ENCODE assay signal across 19 mouse cellular contexts in genomic region chr11:103345408-103346091, GRCm38 (mm10). TPM values are rescaled to one million over a fixed set of nuclear protein-coding genes. Genes with fewer than 3 reads are reported as not detected.
DNase-seq lines count a peak whose midpoint lies in the region; ATAC-seq and TF ChIP-seq lines count a peak whose summit lies in the region.
"Had no signal": no experiment of that assay in that cellular context is flagged by ENCODE, and none has a peak within 500 bp of the region (broad histone marks: within the 10 kb centered on the region; RNA-seq: fewer than 3 reads in every experiment).

No protein-coding gene starts in this region.

- WGBS in heart, embryonic 16.5 days = 74% methylated on average over 7 of the region's 7 CpGs
- WGBS in liver, postnatal 0 days (ENCODE audit: insufficient replicate concordance) = 59% methylated on average over 7 of the region's 7 CpGs
- WGBS in liver, embryonic 11.5 days = 71% methylated on average over 7 of the region's 7 CpGs
- WGBS in bone marrow, adult 2 months = 67% methylated on average over 7 of the region's 7 CpGs
- 89% methylated on average over 7 of the region's 7 CpGs for WGBS in forebrain, embryonic 10.5 days

- H3K4me2 ChIP-seq in heart, embryonic 16.5 days (ENCODE audit: low read depth, low read length) = peak overlapping the region; percentile 11
- peak overlapping the region; percentile 64 for H3K4me2 ChIP-seq in liver, postnatal 0 days (ENCODE audit: low read depth, low read length)
- H3K4me2 ChIP-seq in liver, embryonic 11.5 days = no peak overlapping the region
- H3K4me2 ChIP-seq in myocyte (ENCODE audit: low read depth) = peak overlapping the region; percentile 74
- H3K4me2 ChIP-seq: hindbrain, embryonic 15.5 days; limb, embryonic 13.5 days; neural tube, embryonic 15.5 days had no signal

- DNase-seq in heart, postnatal 36 days = no peak
- no peak for DNase-seq in liver, postnatal 0 days
- no peak for DNase-seq in liver, embryonic 11.5 days (ENCODE audit: low spot score)
- DNase-seq in forebrain, embryonic 10.5 days (ENCODE audit: extremely low spot score, low spot score) = no peak
- DNase-seq in right cerebral cortex, postnatal 10 days (ENCODE audit: low spot score in 2 of 2) = no peak
- DNase-seq: adrenal gland, postnatal 10 days; cerebellum, adult 9-10 months; embryo, embryonic 11 days; forebrain, postnatal 0 days; gastrocnemius, postnatal 14 days; layer of hippocampus, postnatal 36 days; right cerebral cortex, adult 18-20 months had no signal

- TF ChIP-seq CTCF in liver, postnatal 0 days (IDR thresholded peaks at IDR 0.05; ENCODE audit: low read depth) = no peak
- TF ChIP-seq CTCF in bone marrow, adult 2 months (IDR thresholded peaks at IDR 0.05; ENCODE audit: control insufficient read depth, insufficient read depth, low read length) = no peak

- no peaks in the 10 kb centered on the region for H3K79me2 ChIP-seq in myocyte (ENCODE audit: control insufficient read depth, insufficient read depth)

- no peak for TF ChIP-seq POLR2A in bone marrow, adult 2 months (IDR thresholded peaks at IDR 0.05; ENCODE audit: borderline replicate concordance, control insufficient read depth, low read depth, low read length)
- TF ChIP-seq POLR2A in myocyte (IDR thresholded peaks at IDR 0.05; ENCODE audit: insufficient read length, low read depth) = no peak

- H3K4me1 ChIP-seq in heart, embryonic 16.5 days (ENCODE audit: control insufficient read depth, insufficient read depth, low read length) = peaks cover 15% of the 10 kb centered on the region
- peaks cover 31% of the 10 kb centered on the region for H3K4me1 ChIP-seq in liver, postnatal 0 days (ENCODE audit: insufficient read depth)
- peaks cover 7% of the 10 kb centered on the region; the same call in 1 of the 2 replicates for H3K4me1 ChIP-seq in liver, embryonic 11.5 days (replicated peaks; ENCODE audit: control insufficient read depth, insufficient read depth, low read length)
- peaks cover 14% of the 10 kb centered on the region for H3K4me1 ChIP-seq in bone marrow, adult 2 months (ENCODE audit: control insufficient read depth, insufficient read depth, low read length)
- peaks cover 1% of the 10 kb centered on the region for H3K4me1 ChIP-seq in forebrain, embryonic 10.5 days
- H3K4me1 ChIP-seq: hindbrain, embryonic 15.5 days had no signal

- intact Hi-C loops in heart, postnatal 36 days (cut with DNase I) = no loop called here

- H3ac ChIP-seq in myocyte (ENCODE audit: control insufficient read depth, insufficient read length) = no peak overlapping the region

- ATAC-seq in heart, embryonic 16.5 days (replicated peaks; ENCODE audit: extremely low read depth, insufficient read depth, low FRiP score) = no peak
- ATAC-seq in liver, postnatal 0 days = no peak
- no peak for ATAC-seq in liver, embryonic 11.5 days (replicated peaks; ENCODE audit: low FRiP score)
- ATAC-seq: forebrain, postnatal 0 days had no signal

- H3K4me3 ChIP-seq in heart, embryonic 16.5 days (ENCODE audit: low read length) = no peak overlapping the region; the same call in 1 of the 2 replicates
- H3K4me3 ChIP-seq in liver, postnatal 0 days (ENCODE audit: low read depth, low read length) = no peak overlapping the region
- no peak overlapping the region for H3K4me3 ChIP-seq in liver, embryonic 11.5 days (ENCODE audit: low read depth, low read length)
- peak overlapping the region; percentile 59 for H3K4me3 ChIP-seq in bone marrow, adult 2 months (replicated peaks; ENCODE audit: control insufficient read depth, low read depth, low read length)
- H3K4me3 ChIP-seq in myocyte = no peak overlapping the region
- no peak overlapping the region for H3K4me3 ChIP-seq in forebrain, embryonic 10.5 days
- H3K4me3 ChIP-seq: hindbrain, embryonic 15.5 days; limb, embryonic 13.5 days; neural tube, embryonic 15.5 days had no signal

- no peak for TF ChIP-seq EP300 in liver, postnatal 0 days (IDR thresholded peaks at IDR 0.05; ENCODE audit: low read depth)

- H3K9ac ChIP-seq in heart, embryonic 16.5 days (ENCODE audit: low read length) = no peak overlapping the region
- peak overlapping the region; percentile 26; the same call in 1 of the 2 replicates for H3K9ac ChIP-seq in liver, postnatal 0 days (replicated peaks)
- no peak overlapping the region for H3K9ac ChIP-seq in liver, embryonic 11.5 days (ENCODE audit: low read depth, low read length)
- H3K9ac ChIP-seq: forebrain, postnatal 0 days; heart, embryonic 15.5 days; hindbrain, embryonic 15.5 days; limb, embryonic 13.5 days; neural tube, embryonic 15.5 days had no signal

- H3K9me3 ChIP-seq in heart, embryonic 16.5 days (replicated peaks; ENCODE audit: control insufficient read depth, low read length) = no peaks in the 10 kb centered on the region
- H3K9me3 ChIP-seq in liver, postnatal 0 days (ENCODE audit: low read length) = no peaks in the 10 kb centered on the region
- H3K9me3 ChIP-seq in liver, embryonic 11.5 days (ENCODE audit: control insufficient read depth, low read length) = no peaks in the 10 kb centered on the region
- peaks cover 6% of the 10 kb centered on the region; the same call in 1 of the 2 replicates for H3K9me3 ChIP-seq in forebrain, embryonic 10.5 days
- H3K9me3 ChIP-seq: heart, embryonic 15.5 days; hindbrain, embryonic 15.5 days; limb, embryonic 13.5 days; neural tube, embryonic 15.5 days had no signal

- H3K36me3 ChIP-seq in heart, embryonic 16.5 days (ENCODE audit: control insufficient read depth, insufficient read depth) = 0 out of 2 replicates have a peak, but pooled peaks cover 4% of the 10 kb centered on the region
- no peaks in the 10 kb centered on the region for H3K36me3 ChIP-seq in liver, postnatal 0 days (replicated peaks; ENCODE audit: insufficient read depth, low read length)
- no peaks in the 10 kb centered on the region for H3K36me3 ChIP-seq in liver, embryonic 11.5 days (ENCODE audit: control insufficient read depth, insufficient read depth, low read length)
- H3K36me3 ChIP-seq in myocyte (ENCODE audit: control insufficient read depth, insufficient read depth) = no peaks in the 10 kb centered on the region
- no peaks in the 10 kb centered on the region for H3K36me3 ChIP-seq in forebrain, embryonic 10.5 days (replicated peaks)
- H3K36me3 ChIP-seq: heart, embryonic 15.5 days; hindbrain, embryonic 15.5 days; limb, embryonic 13.5 days; neural tube, embryonic 15.5 days had no signal

- no peak overlapping the region for H3K27ac ChIP-seq in heart, embryonic 16.5 days (ENCODE audit: low read length)
- peak overlapping the region; percentile 84 for H3K27ac ChIP-seq in liver, postnatal 0 days (ENCODE audit: low read depth)
- no peak overlapping the region for H3K27ac ChIP-seq in liver, embryonic 11.5 days (ENCODE audit: low read depth, low read length)
- H3K27ac ChIP-seq in bone marrow, adult 2 months (ENCODE audit: control insufficient read depth, insufficient read depth, low read depth, low read length, poor library complexity) = peak overlapping the region; percentile 71
- no peak overlapping the region for H3K27ac ChIP-seq in forebrain, embryonic 10.5 days
- H3K27ac ChIP-seq: hindbrain, embryonic 15.5 days; limb, embryonic 13.5 days; neural tube, embryonic 15.5 days had no signal

- no peaks in the 10 kb centered on the region for H3K27me3 ChIP-seq in heart, embryonic 16.5 days (ENCODE audit: control insufficient read depth, insufficient read depth, low read length)
- H3K27me3 ChIP-seq in liver, postnatal 0 days (ENCODE audit: insufficient read depth, low read length) = no peaks in the 10 kb centered on the region
- H3K27me3 ChIP-seq in liver, embryonic 11.5 days (replicated peaks; ENCODE audit: control insufficient read depth, insufficient read depth, low read length) = no peaks in the 10 kb centered on the region
- no peaks in the 10 kb centered on the region for H3K27me3 ChIP-seq in myocyte (ENCODE audit: control insufficient read depth, insufficient read depth, insufficient read length)
- peaks cover 5% of the 10 kb centered on the region; the same call in 1 of the 2 replicates for H3K27me3 ChIP-seq in forebrain, embryonic 10.5 days (ENCODE audit: poor library complexity, severe bottlenecking)
- H3K27me3 ChIP-seq: heart, embryonic 15.5 days; hindbrain, embryonic 15.5 days; neural tube, embryonic 15.5 days had no signal

TF ChIP-seq in myocyte, 11 proteins besides CTCF, POLR2A, EP300 and RAD21:
- TF ChIP-seq POLR2AphosphoS2 (IDR thresholded peaks at IDR 0.05; ENCODE audit: insufficient read length, low read depth) (no peak), TCF12 (IDR thresholded peaks at IDR 0.05; ENCODE audit: insufficient read depth, poor library complexity, severe bottlenecking) (no peak), CEBPB (IDR thresholded peaks at IDR 0.05; ENCODE audit: insufficient read depth, poor library complexity, severe bottlenecking) (no peak), MYOG (IDR thresholded peaks at IDR 0.05; ENCODE audit: control insufficient read depth in 1 of 3, insufficient read depth in 1 of 3, insufficient read length in 2 of 3, low read depth in 2 of 3) (peak in 1 of 3 experiments; percentile 34), MYOD1 (IDR thresholded peaks at IDR 0.05; ENCODE audit: control insufficient read depth in 1 of 3, insufficient read length in 2 of 3, low read depth in 2 of 3) (peak in 2 of 3 experiments; percentile 80 to 85), E2F4 (IDR thresholded peaks at IDR 0.05; ENCODE audit: insufficient read depth) (no peak), TCF3 (IDR thresholded peaks at IDR 0.05; ENCODE audit: insufficient read length, low read depth) (no peak), REST (IDR thresholded peaks at IDR 0.05; ENCODE audit: insufficient read depth, insufficient read length) (no peak), MAX (IDR thresholded peaks at IDR 0.05; ENCODE audit: low read depth) (no peak)

RNA-seq across cellular contexts. Expression of gene Arhgap27, which starts 17.9 kb away (rescaled TPM):
- 7.5 and 8.5 TPM in 2 replicates for polyA plus RNA-seq in heart, embryonic 16.5 days (2015; fragmentation: Nextera tagmentation; extraction: Ambion mirVana)
- 10 to 100 TPM; 16.3 to 17.6 TPM for total RNA-seq in heart, postnatal 36 days (2021)
- 3.2 and 3.3 TPM in 2 replicates for polyA plus RNA-seq in liver, postnatal 0 days (2015; fragmentation: Nextera tagmentation; extraction: Ambion mirVana)
- polyA plus RNA-seq in liver, embryonic 11.5 days (2014; fragmentation: Nextera tagmentation; extraction: Ambion mirVana) = 5.0 and 5.1 TPM in 2 replicates
- 14.2 and 47.3 TPM in 2 replicates for polyA plus RNA-seq in bone marrow, adult 2 months (2011; ENCODE audit: insufficient read depth, insufficient read length, low replicate concordance, missing spikeins)
- polyA plus RNA-seq in myocyte (2012; fragmentation: generic; extraction: Trizol) = 0.31 TPM
- 3.7 and 3.8 TPM in 2 replicates for polyA plus RNA-seq in forebrain, embryonic 10.5 days (2016; fragmentation: Nextera tagmentation; extraction: Ambion mirVana)

Comparison
In these comparisons a context has a peak if more than half of its experiments do, and no peak if none do; other contexts are left out.
1. H3K27ac ChIP-seq: peak in liver, postnatal 0 days (single experiment) and bone marrow, adult 2 months (single experiment); none in heart, embryonic 16.5 days (single experiment), liver, embryonic 11.5 days (single experiment) and forebrain, embryonic 10.5 days (single experiment).